Mouse (Mus musculus): ENCODE results near the gene Nrp1. TPM values are rescaled to one million over a fixed set of nuclear protein-coding genes. Genes with fewer than 3 reads are reported as not detected.

Nrp1 gene
- polyA plus RNA-seq, 1 experiment from 2014 or later: 144 TPM

- Histone ChIP-seq H3K36me3 (ENCODE audit: control insufficient read depth, insufficient read depth, low read length) (no peaks in the 10 kb centered on the region), H3K4me3 (ENCODE audit: low read length) (no peak overlapping the region), H3K9me3 (ENCODE audit: control insufficient read depth, low read length) (no peaks in the 10 kb centered on the region), H3K4me1 (replicated peaks; ENCODE audit: control insufficient read depth, insufficient read depth, low read length) (no peaks in the 10 kb centered on the region; the same call in 1 of the 2 replicates), H3K27ac (ENCODE audit: low read length) (0 out of 2 replicates have a peak overlapping the region, but pooled peaks have one; percentile 23), H3K9ac (ENCODE audit: low read length) (no peak overlapping the region), H3K4me2 (ENCODE audit: low read depth, low read length) (no peak overlapping the region), H3K27me3 (ENCODE audit: control insufficient read depth, insufficient read depth, low read depth, low read length) (no peaks in the 10 kb centered on the region)
- WGBS: 49% methylated on average over 2 of the region's 2 CpGs
- ATAC-seq (ENCODE audit: low read depth): peak; percentile 79
Observed at GRCm38 (mm10) chr8:128544128-128544846, 185.9 kb downstream of the Nrp1 start.

- no peak for ATAC-seq (ENCODE audit: low read depth)
- Histone ChIP-seq H3K27me3 (ENCODE audit: control insufficient read depth, insufficient read depth, low read depth, low read length) (no peaks in the 10 kb centered on the region), H3K9ac (ENCODE audit: low read length) (no peak overlapping the region), H3K4me3 (ENCODE audit: low read length) (no peak overlapping the region), H3K36me3 (ENCODE audit: control insufficient read depth, insufficient read depth, low read length) (no peaks in the 10 kb centered on the region), H3K27ac (ENCODE audit: low read length) (no peak overlapping the region), H3K4me1 (replicated peaks; ENCODE audit: control insufficient read depth, insufficient read depth, low read length) (no peaks in the 10 kb centered on the region; the same call in 1 of the 2 replicates), H3K9me3 (ENCODE audit: control insufficient read depth, low read length) (no peaks in the 10 kb centered on the region), H3K4me2 (ENCODE audit: low read depth, low read length) (no peak overlapping the region)
- WGBS: 83% methylated on average over 1 of the region's 1 CpGs
Observed at GRCm38 (mm10) chr8:128546287-128546686, 187.9 kb downstream of the Nrp1 start.

- no peak overlapping the region for H3K4me2 ChIP-seq (ENCODE audit: low read depth, low read length)
- H3K27ac ChIP-seq (ENCODE audit: low read length): no peak overlapping the region
- no peak overlapping the region for H3K4me3 ChIP-seq (ENCODE audit: low read length)
- no peak overlapping the region for H3K9ac ChIP-seq (ENCODE audit: low read length)
- H3K4me1 ChIP-seq (replicated peaks; ENCODE audit: control insufficient read depth, insufficient read depth, low read length): no peaks in the 10 kb centered on the region; the same call in 1 of the 2 replicates
- H3K9me3 ChIP-seq (ENCODE audit: control insufficient read depth, low read length): no peaks in the 10 kb centered on the region
- ATAC-seq (ENCODE audit: low read depth): no peak
- no peaks in the 10 kb centered on the region for H3K36me3 ChIP-seq (ENCODE audit: control insufficient read depth, insufficient read depth, low read length)
- whole genome bisulfite sequencing: 58% methylated on average over 4 of the region's 4 CpGs
- no peaks in the 10 kb centered on the region for H3K27me3 ChIP-seq (ENCODE audit: control insufficient read depth, insufficient read depth, low read depth, low read length)
Observed at GRCm38 (mm10) chr8:128547361-128547760, 189.0 kb downstream of the Nrp1 start.

- Histone ChIP-seq H3K27me3 (ENCODE audit: control insufficient read depth, insufficient read depth, low read depth, low read length) (no peaks in the 10 kb centered on the region), H3K27ac (ENCODE audit: low read length) (no peak overlapping the region), H3K36me3 (ENCODE audit: control insufficient read depth, insufficient read depth, low read length) (no peaks in the 10 kb centered on the region), H3K9me3 (ENCODE audit: control insufficient read depth, low read length) (no peaks in the 10 kb centered on the region), H3K4me2 (ENCODE audit: low read depth, low read length) (no peak overlapping the region), H3K4me1 (replicated peaks; ENCODE audit: control insufficient read depth, insufficient read depth, low read length) (no peaks in the 10 kb centered on the region), H3K9ac (ENCODE audit: low read length) (no peak overlapping the region), H3K4me3 (ENCODE audit: low read length) (no peak overlapping the region)
- WGBS: 84% methylated on average over 5 of the region's 5 CpGs
- no peak for ATAC-seq (ENCODE audit: low read depth)
Observed at GRCm38 (mm10) chr8:128549738-128550137, 191.3 kb downstream of the Nrp1 start.

GRCm38 (mm10) chr8:128551421-128552139 lies 193.2 kb downstream of the Nrp1 start:
- Histone ChIP-seq H3K4me3 (ENCODE audit: low read length) (no peak overlapping the region), H3K9me3 (ENCODE audit: control insufficient read depth, low read length) (no peaks in the 10 kb centered on the region), H3K27ac (ENCODE audit: low read length) (no peak overlapping the region), H3K4me2 (ENCODE audit: low read depth, low read length) (0 out of 2 replicates have a peak overlapping the region, but pooled peaks have one; percentile 2), H3K36me3 (ENCODE audit: control insufficient read depth, insufficient read depth, low read length) (no peaks in the 10 kb centered on the region), H3K4me1 (replicated peaks; ENCODE audit: control insufficient read depth, insufficient read depth, low read length) (no peaks in the 10 kb centered on the region), H3K9ac (ENCODE audit: low read length) (no peak overlapping the region), H3K27me3 (ENCODE audit: control insufficient read depth, insufficient read depth, low read depth, low read length) (no peaks in the 10 kb centered on the region)
- ATAC-seq (ENCODE audit: low read depth): no peak
- WGBS: 44% methylated on average over 15 of the region's 15 CpGs

MicroRNAs within 50 kb of the gene (microRNA counts, 519-probe panel; counts per million panel counts)
- microRNA mmu-miR-1903: not detected

Small RNA genes within 50 kb of the gene (microRNA-seq; reads per million reads assigned to microRNA genes)
- gene Mir1903: not detected
